Mouse (Mus musculus): ENCODE measurements around the gene Itgb1bp1.

- TF ChIP-seq POLR2A (IDR thresholded peaks at IDR 0.05; ENCODE audit: insufficient read depth, low read depth, low read length) (no peak), CTCF (IDR thresholded peaks at IDR 0.05; ENCODE audit: insufficient read depth, low read depth, low read length) (no peak)
These were observed 57.4 kb downstream of the Itgb1bp1 start for GRCm38 (mm10) chr12:21228650-21229049.
